Mouse (Mus musculus) E14TG2a.4 (cell line): ENCODE measurements around the gene Gm5105.

Experiments
- H3K27me3 ChIP-seq: 2 replicates; pipeline ENCODE4 v1.6.1; 2014; ENCODE audit warnings: low read length, control low read depth; ENCODE audit not compliant: insufficient read depth
- H3K36me3 ChIP-seq: 2 replicates; pipeline ENCODE4 v1.6.1; 2014; ENCODE audit warnings: low read length, control low read depth; ENCODE audit not compliant: insufficient read depth
- H3K4me1 ChIP-seq: replicated peaks from 2 replicates; pipeline ENCODE4 v1.6.1; 2014; ENCODE audit warnings: low read depth, low read length, control low read depth
- H3K4me3 ChIP-seq: replicated peaks from 2 replicates; pipeline ENCODE4 v1.5.1; 2014; ENCODE audit warnings: mild to moderate bottlenecking, low read length
- H3K9me3 ChIP-seq: 2 replicates; pipeline ENCODE4 v1.6.1; 2014; ENCODE audit warnings: low read length, control low read depth
- CTCF ChIP-seq: conservative IDR thresholded peaks from 2 replicates; pipeline ENCODE4 v1.5.1; 2014; ENCODE audit warnings: low read length
- NANOG ChIP-seq: IDR thresholded peaks from 2 replicates; pipeline ENCODE4 v1.6.1; 2014; ENCODE audit warnings: borderline replicate concordance, low read length, mixed read lengths
- POU5F1 ChIP-seq: IDR thresholded peaks from 2 replicates; pipeline ENCODE4 v1.6.1; 2014; ENCODE audit warnings: low read length, borderline replicate concordance

Gm5105 gene

DNA sequence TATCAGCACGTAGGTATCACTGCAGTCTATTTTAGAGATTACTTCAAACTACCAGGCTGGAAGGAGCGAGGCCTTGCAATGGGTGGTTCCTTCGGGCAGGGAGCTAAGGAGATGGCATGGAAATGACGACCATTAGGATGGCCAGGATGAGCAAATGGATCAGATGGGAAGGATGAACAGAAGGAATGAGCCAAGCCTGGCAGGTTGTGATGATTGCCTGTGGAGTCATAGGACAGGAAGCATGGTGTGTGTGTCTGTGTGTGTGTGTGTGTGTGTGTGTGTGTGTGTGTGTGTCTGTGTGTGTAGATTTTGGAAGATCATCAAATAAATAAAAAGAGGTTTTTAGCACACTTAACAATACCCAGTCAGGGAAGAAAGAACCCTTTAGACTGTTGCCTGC, 44.5 kb downstream of the Gm5105 start:
- no peaks in the 10 kb centered on the region for H3K36me3 ChIP-seq
- TF ChIP-seq POU5F1 (no peak), CTCF (no peak), NANOG (no peak)
- peaks cover 11% of the 10 kb centered on the region for H3K9me3 ChIP-seq

DNA sequence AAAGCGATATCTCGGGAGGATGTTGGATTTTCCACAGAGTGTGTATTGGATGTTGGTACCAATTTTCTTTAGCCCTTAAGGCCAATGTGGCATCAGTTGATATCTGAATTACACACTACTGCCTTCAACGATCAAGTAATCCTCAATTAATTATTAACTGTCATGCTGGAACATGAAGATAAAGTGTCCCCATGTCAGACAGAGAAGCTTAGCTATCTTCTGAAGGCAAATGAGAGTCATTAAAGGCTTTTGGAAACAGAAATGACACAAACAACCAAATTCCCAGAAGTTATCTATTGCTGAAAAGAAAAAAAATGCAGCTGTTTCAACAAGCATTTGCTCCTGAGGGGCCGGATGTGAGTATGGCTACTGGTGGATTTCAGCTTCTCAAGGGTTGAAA, 45.2 kb downstream of the Gm5105 start:
- Histone ChIP-seq H3K4me3 (no peak overlapping the region), H3K27me3 (no peaks in the 10 kb centered on the region), H3K36me3 (no peaks in the 10 kb centered on the region), H3K4me1 (no peaks in the 10 kb centered on the region), H3K9me3 (peaks cover 11% of the 10 kb centered on the region)
- TF ChIP-seq CTCF (no peak), NANOG (no peak), POU5F1 (no peak)

More for the DNA sequence above, 44.5 kb downstream of the Gm5105 start:
- Histone ChIP-seq H3K4me1 (no peaks in the 10 kb centered on the region), H3K4me3 (no peak overlapping the region), H3K27me3 (no peaks in the 10 kb centered on the region)

DNA sequence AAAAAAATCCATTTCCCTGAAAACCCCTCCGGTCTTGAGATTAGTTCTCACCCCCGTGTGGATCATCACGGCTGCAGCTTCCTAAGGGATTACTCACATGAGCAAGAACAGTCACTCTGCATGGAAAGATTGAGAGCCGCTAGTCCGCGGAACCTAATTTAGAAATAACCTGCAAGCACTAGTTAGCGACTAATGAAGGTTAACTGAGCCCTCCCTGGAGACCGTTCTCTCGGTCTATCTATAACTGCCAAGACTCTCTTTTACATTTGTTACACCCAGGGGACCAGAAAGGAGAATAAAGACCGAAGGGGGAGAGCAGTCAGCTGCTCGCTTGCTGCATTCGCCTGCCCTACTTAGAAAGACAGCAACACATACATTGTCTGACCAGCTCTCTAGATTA, 50.4 kb downstream of the Gm5105 start:
- TF ChIP-seq CTCF (no peak), POU5F1 (no peak), NANOG (no peak)
- Histone ChIP-seq H3K4me3 (no peak overlapping the region), H3K4me1 (no peaks in the 10 kb centered on the region), H3K27me3 (no peaks in the 10 kb centered on the region), H3K36me3 (no peaks in the 10 kb centered on the region), H3K9me3 (peaks cover 18% of the 10 kb centered on the region)

DNA sequence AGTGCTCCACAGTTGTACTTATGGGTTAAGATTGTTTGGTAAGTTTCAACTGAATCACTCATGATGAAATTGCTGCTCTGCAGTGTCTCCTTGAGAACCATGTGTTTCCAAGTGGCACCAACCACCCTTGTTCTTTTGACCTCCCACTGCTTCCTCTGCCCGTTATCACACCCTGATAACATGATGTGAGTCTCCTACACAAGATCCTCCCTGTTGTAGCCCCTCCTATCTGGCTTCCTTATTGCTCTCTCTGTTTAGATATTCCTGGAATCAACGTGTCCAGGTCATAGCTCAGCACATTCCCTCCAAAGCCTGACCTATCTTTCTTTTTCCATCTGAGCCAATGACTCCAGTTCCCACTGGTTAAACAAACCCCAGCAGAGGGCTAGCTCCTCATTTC, 52.5 kb downstream of the Gm5105 start:
- no peaks in the 10 kb centered on the region for H3K27me3 ChIP-seq
- no peak overlapping the region for H3K4me3 ChIP-seq
- no peak for TF ChIP-seq CTCF
- no peak for TF ChIP-seq POU5F1
- TF ChIP-seq NANOG = no peak
- peaks cover 18% of the 10 kb centered on the region for H3K9me3 ChIP-seq
- H3K36me3 ChIP-seq = no peaks in the 10 kb centered on the region
- H3K4me1 ChIP-seq = no peaks in the 10 kb centered on the region

DNA sequence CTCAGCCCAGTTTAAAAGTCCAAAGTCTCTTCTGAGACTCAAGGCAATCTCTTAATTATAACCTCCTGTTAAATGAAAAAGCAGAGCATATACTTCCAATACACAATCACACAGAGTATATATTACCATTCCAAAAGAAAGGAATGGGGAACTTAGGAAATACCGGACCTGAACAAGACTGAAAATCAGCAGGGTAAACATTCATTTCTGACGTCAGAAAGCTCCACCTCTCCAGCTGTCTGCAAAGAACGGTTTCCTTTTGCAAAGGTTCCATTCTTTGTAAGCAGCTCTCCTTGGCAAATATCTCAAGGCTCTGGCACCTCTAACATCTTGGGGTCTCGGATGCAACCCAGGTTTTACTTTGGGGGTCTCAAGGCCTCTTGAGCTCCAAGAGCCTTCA, 54.8 kb downstream of the Gm5105 start:
- Histone ChIP-seq H3K27me3 (no peaks in the 10 kb centered on the region), H3K4me3 (no peak overlapping the region), H3K9me3 (peaks cover 11% of the 10 kb centered on the region; the same call in 1 of the 2 replicates), H3K36me3 (no peaks in the 10 kb centered on the region), H3K4me1 (no peaks in the 10 kb centered on the region)
- no peak for TF ChIP-seq NANOG
- TF ChIP-seq CTCF = no peak
- no peak for TF ChIP-seq POU5F1

DNA sequence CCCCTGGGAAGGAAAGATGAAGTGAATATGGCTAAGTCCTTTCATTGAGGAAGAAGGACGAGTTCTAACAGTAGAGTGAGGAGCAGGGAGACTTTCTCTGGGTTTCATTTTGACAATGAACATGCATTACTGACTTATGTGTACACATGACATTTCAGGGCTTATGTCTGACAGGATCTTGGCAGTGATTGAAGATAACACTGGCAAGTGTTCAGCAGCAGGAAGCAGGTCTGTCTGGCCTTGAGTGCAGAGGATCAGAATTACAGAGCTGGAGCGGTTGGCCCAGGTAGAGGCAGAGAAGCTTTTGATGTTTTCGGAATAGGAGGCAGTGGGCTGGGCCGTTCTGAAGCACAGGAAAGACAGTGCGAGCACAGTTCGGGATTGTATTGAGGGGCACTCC, 59.0 kb downstream of the Gm5105 start:
- no peaks in the 10 kb centered on the region for H3K4me1 ChIP-seq
- no peaks in the 10 kb centered on the region for H3K36me3 ChIP-seq
- H3K9me3 ChIP-seq = peaks cover 6% of the 10 kb centered on the region; the same call in 1 of the 2 replicates
- TF ChIP-seq CTCF = no peak
- no peak for TF ChIP-seq POU5F1
- no peak for TF ChIP-seq NANOG
- H3K4me3 ChIP-seq = no peak overlapping the region
- no peaks in the 10 kb centered on the region for H3K27me3 ChIP-seq

DNA sequence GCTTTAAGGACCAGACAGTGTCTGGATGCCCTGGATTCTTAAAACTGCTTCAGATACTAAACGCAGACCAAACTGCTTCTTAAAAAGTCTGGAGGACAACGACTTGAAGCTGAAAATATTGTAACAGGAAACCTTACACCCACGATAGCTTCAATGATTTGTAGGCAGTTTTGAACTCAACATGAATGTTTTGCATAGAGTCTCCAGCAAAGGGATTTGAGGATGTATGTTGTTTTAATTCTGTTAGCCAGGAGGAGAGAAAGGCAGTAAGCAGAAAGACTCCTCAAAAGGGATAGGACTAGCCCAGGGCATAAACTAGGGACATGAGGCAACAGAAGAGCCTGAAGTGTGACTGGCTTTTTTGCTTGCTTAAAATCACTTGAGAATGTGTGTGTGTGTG, 60.3 kb downstream of the Gm5105 start:
- no peak for TF ChIP-seq NANOG
- TF ChIP-seq POU5F1 = no peak
- no peak for TF ChIP-seq CTCF

DNA sequence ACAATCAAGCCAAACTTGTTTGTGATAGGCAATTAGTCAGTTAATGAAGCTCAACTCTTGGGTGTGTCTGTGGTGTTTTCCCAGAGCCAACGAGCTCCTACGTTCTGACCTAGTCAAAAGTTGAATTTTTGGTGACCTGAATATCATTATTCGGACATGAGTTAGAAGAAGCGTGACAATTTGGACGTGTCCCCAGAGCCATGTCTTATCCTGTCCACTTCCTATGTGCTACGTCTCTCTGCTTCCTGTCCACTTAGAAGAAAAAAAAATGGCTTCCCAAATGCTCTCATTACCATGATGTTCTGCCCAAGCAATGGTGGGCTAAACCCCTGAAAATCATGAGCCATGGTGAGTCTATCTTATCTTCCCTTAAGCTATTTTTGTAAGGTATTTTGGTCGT, 63.9 kb downstream of the Gm5105 start:
- TF ChIP-seq CTCF (no peak), NANOG (no peak), POU5F1 (no peak)
- Histone ChIP-seq H3K9me3 (peaks cover 5% of the 10 kb centered on the region; the same call in 1 of the 2 replicates), H3K4me3 (no peak overlapping the region), H3K36me3 (no peaks in the 10 kb centered on the region), H3K27me3 (no peaks in the 10 kb centered on the region; the same call in 1 of the 2 replicates), H3K4me1 (no peaks in the 10 kb centered on the region; the same call in 1 of the 2 replicates)

More for the DNA sequence above, 60.3 kb downstream of the Gm5105 start:
- H3K27me3 ChIP-seq = no peaks in the 10 kb centered on the region
- H3K4me3 ChIP-seq = no peak overlapping the region
- no peaks in the 10 kb centered on the region for H3K4me1 ChIP-seq
- no peaks in the 10 kb centered on the region for H3K36me3 ChIP-seq
- H3K9me3 ChIP-seq = peaks cover 5% of the 10 kb centered on the region; the same call in 1 of the 2 replicates

DNA sequence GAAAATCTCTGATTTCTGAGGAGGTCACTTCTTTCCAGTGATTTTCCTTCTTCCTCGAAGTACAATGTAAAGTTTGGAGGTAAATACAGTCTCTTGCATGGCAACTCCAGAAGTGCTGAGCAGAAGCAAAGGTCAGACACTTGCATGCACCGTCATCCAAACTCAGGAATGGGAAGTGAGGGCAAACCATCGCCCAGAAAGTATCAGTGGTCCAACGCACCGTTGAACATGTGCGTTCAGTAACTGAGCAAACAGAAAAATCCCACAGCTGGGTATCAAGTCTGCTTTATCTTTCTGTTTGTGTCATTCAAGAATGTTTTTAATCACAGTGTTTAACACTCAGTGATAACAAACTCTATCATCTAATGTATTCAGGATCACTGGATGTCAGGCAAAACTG, 64.6 kb downstream of the Gm5105 start:
- H3K4me3 ChIP-seq = no peak overlapping the region
- no peaks in the 10 kb centered on the region; the same call in 1 of the 2 replicates for H3K4me1 ChIP-seq
- peaks cover 2% of the 10 kb centered on the region; the same call in 1 of the 2 replicates for H3K27me3 ChIP-seq
- TF ChIP-seq POU5F1 (no peak), CTCF (no peak), NANOG (no peak)
- H3K36me3 ChIP-seq = no peaks in the 10 kb centered on the region
- H3K9me3 ChIP-seq = peaks cover 5% of the 10 kb centered on the region; the same call in 1 of the 2 replicates
